ENCODE assay signal across 15 mouse cellular contexts in genomic region chr11:109067733-109068132, GRCm38 (mm10).
A peak's percentile ranks its signal among the peaks of the same experiment; 100 is the strongest.
DNase-seq lines count a peak whose midpoint lies in the region; ATAC-seq and TF ChIP-seq lines count a peak whose summit lies in the region.
"Had no signal": no experiment of that assay in that cellular context is flagged by ENCODE, and none has a peak within 500 bp of the region (broad histone marks: within the 10 kb centered on the region; RNA-seq: fewer than 3 reads in every experiment).

No protein-coding gene starts in this region.

- H3K9ac ChIP-seq in lung, embryonic 14.5 days: no peak overlapping the region
- H3K9ac ChIP-seq in hindbrain, embryonic 14.5 days: no peak overlapping the region
- no peak overlapping the region for H3K9ac ChIP-seq in midbrain, embryonic 16.5 days (ENCODE audit: low read depth, low read length)
- H3K9ac ChIP-seq: liver, embryonic 12.5 days had no signal

- DNase-seq in cerebellum, postnatal 10 days: peak; percentile 38 to 39
- DNase-seq in cerebellum, postnatal 4 days (ENCODE audit: low spot score in 2 of 2): no peak
- DNase-seq in lung, embryonic 14.5 days: no peak
- no peak for DNase-seq in lung, postnatal 14 days
- DNase-seq in hindbrain, embryonic 14.5 days (ENCODE audit: low spot score): no peak
- no peak for DNase-seq in thymus, adult 2 months
- DNase-seq in gastrocnemius, postnatal 25 days: no peak
- DNase-seq: gastrocnemius, postnatal 10 days; kidney, adult 11 months; kidney, postnatal 14 days; right cerebral cortex, postnatal 14 days had no signal

- H3K27me3 ChIP-seq in lung, embryonic 14.5 days (ENCODE audit: insufficient read depth, low read length): no peaks in the 10 kb centered on the region
- no peaks in the 10 kb centered on the region for H3K27me3 ChIP-seq in hindbrain, embryonic 14.5 days (ENCODE audit: control insufficient read depth, insufficient read depth, low read length)
- H3K27me3 ChIP-seq in midbrain, embryonic 16.5 days (ENCODE audit: control insufficient read depth, insufficient read depth, low read depth, low read length): no peaks in the 10 kb centered on the region
- no peaks in the 10 kb centered on the region for H3K27me3 ChIP-seq in thymus, adult 2 months (ENCODE audit: control insufficient read depth, insufficient read depth, low read length)
- H3K27me3 ChIP-seq: CH12.LX had no signal

- 57% methylated on average over 7 of the region's 7 CpGs for WGBS in lung, embryonic 14.5 days
- 52% methylated on average over 7 of the region's 7 CpGs for WGBS in hindbrain, embryonic 14.5 days
- 62% methylated on average over 7 of the region's 7 CpGs for WGBS in midbrain, embryonic 16.5 days
- WGBS in thymus, adult 2 months: 75% methylated on average over 7 of the region's 7 CpGs

- no peak for ATAC-seq in lung, embryonic 14.5 days (ENCODE audit: insufficient read depth)
- ATAC-seq in hindbrain, embryonic 14.5 days (ENCODE audit: low FRiP score): no peak
- ATAC-seq in midbrain, embryonic 16.5 days: no peak
- ATAC-seq: liver, embryonic 12.5 days had no signal

- H3K36me3 ChIP-seq in lung, embryonic 14.5 days (ENCODE audit: insufficient read depth): no peaks in the 10 kb centered on the region
- H3K36me3 ChIP-seq in hindbrain, embryonic 14.5 days (replicated peaks; ENCODE audit: control insufficient read depth, insufficient read depth): no peaks in the 10 kb centered on the region
- H3K36me3 ChIP-seq in midbrain, embryonic 16.5 days (ENCODE audit: control insufficient read depth, insufficient read depth, low read length): no peaks in the 10 kb centered on the region
- H3K36me3 ChIP-seq in thymus, adult 2 months (ENCODE audit: control insufficient read depth, insufficient read depth, low read length): no peaks in the 10 kb centered on the region
- H3K36me3 ChIP-seq: heart, embryonic 10.5 days; liver, embryonic 12.5 days had no signal

- no peak for TF ChIP-seq CTCF in lung, embryonic 14.5 days (IDR thresholded peaks at IDR 0.05; ENCODE audit: low read depth)
- TF ChIP-seq CTCF in thymus, adult 2 months (IDR thresholded peaks at IDR 0.05; ENCODE audit: borderline replicate concordance, control insufficient read depth, extremely low read depth, insufficient read depth, low read length, poor library complexity): no peak

- no peak overlapping the region for H3K4me3 ChIP-seq in lung, embryonic 14.5 days (ENCODE audit: low read depth, low read length)
- no peak overlapping the region for H3K4me3 ChIP-seq in hindbrain, embryonic 14.5 days (replicated peaks; ENCODE audit: low read length)
- no peak overlapping the region for H3K4me3 ChIP-seq in midbrain, embryonic 16.5 days (ENCODE audit: low read depth, low read length)
- no peak overlapping the region for H3K4me3 ChIP-seq in thymus, adult 2 months (ENCODE audit: control insufficient read depth, insufficient read depth, low read length)
- H3K4me3 ChIP-seq: liver, embryonic 12.5 days had no signal

- no peak for TF ChIP-seq POLR2A in thymus, adult 2 months (IDR thresholded peaks at IDR 0.05; ENCODE audit: control insufficient read depth, extremely low read depth, insufficient read depth, low read length, poor library complexity)

- H3K9me3 ChIP-seq in lung, embryonic 14.5 days (ENCODE audit: low read depth, low read length): no peaks in the 10 kb centered on the region; the same call in 1 of the 2 replicates
- no peaks in the 10 kb centered on the region for H3K9me3 ChIP-seq in hindbrain, embryonic 14.5 days (ENCODE audit: control insufficient read depth, low read length)
- no peaks in the 10 kb centered on the region for H3K9me3 ChIP-seq in midbrain, embryonic 16.5 days (replicated peaks; ENCODE audit: control insufficient read depth, low read length, poor library complexity, severe bottlenecking)
- H3K9me3 ChIP-seq: heart, embryonic 10.5 days; liver, embryonic 12.5 days had no signal

- peak overlapping the region; percentile 3; the same call in 1 of the 2 replicates for H3K27ac ChIP-seq in lung, embryonic 14.5 days (ENCODE audit: low read depth)
- peak overlapping the region; percentile 52 for H3K27ac ChIP-seq in hindbrain, embryonic 14.5 days
- H3K27ac ChIP-seq in midbrain, embryonic 16.5 days (ENCODE audit: low read length): peak overlapping the region; percentile 52
- no peak overlapping the region for H3K27ac ChIP-seq in thymus, adult 2 months (ENCODE audit: control insufficient read depth, insufficient read depth, low read length)
- H3K27ac ChIP-seq: heart, embryonic 10.5 days; liver, embryonic 12.5 days had no signal

- no peak overlapping the region for H3K4me2 ChIP-seq in lung, embryonic 14.5 days
- no peak overlapping the region for H3K4me2 ChIP-seq in hindbrain, embryonic 14.5 days (replicated peaks)
- H3K4me2 ChIP-seq in midbrain, embryonic 16.5 days (ENCODE audit: low read length): no peak overlapping the region
- H3K4me2 ChIP-seq: liver, embryonic 12.5 days had no signal

- H3K4me1 ChIP-seq in lung, embryonic 14.5 days (ENCODE audit: insufficient read depth): peaks cover 11% of the 10 kb centered on the region
- H3K4me1 ChIP-seq in hindbrain, embryonic 14.5 days (replicated peaks; ENCODE audit: control insufficient read depth, insufficient read depth, low read length): peaks cover 22% of the 10 kb centered on the region
- peaks cover 16% of the 10 kb centered on the region for H3K4me1 ChIP-seq in midbrain, embryonic 16.5 days (ENCODE audit: control insufficient read depth, insufficient read depth, low read length)
- H3K4me1 ChIP-seq in thymus, adult 2 months (replicated peaks; ENCODE audit: control insufficient read depth, insufficient read depth, low read length): no peaks in the 10 kb centered on the region
- H3K4me1 ChIP-seq: liver, embryonic 12.5 days had no signal

Comparison
In these comparisons a context has a peak if more than half of its experiments do, and no peak if none do; other contexts are left out.
1. DNase-seq: peak in cerebellum, postnatal 10 days (2 of 2); none in cerebellum, postnatal 4 days (0 of 2), lung, embryonic 14.5 days (single experiment), lung, postnatal 14 days (single experiment), hindbrain, embryonic 14.5 days (single experiment), thymus, adult 2 months (single experiment) and gastrocnemius, postnatal 25 days (single experiment).